In genomic region chr2:44513080-44513724, GRCm38 (mm10) we compare ENCODE assay signal across 5 mouse cellular contexts.
"Had no signal": no experiment of that assay in that cellular context is flagged by ENCODE, and none has a peak within 500 bp of the region (broad histone marks: within the 10 kb centered on the region; RNA-seq: fewer than 3 reads in every experiment).

No protein-coding gene starts in this region.

- ATAC-seq: lung, postnatal 0 days had no signal

- DNase-seq: lung, adult 2 months; lung, postnatal 36 days; midbrain, embryonic 14.5 days; thymus, postnatal 4 days had no signal
